Mouse (Mus musculus) bone marrow macrophage, adult 2 months (primary cell): ENCODE measurements around the gene Olfr1417. TPM values are rescaled to one million over a fixed set of nuclear protein-coding genes. Genes with fewer than 3 reads are reported as not detected.

ENCODE experiments used
- H3K27ac ChIP-seq: 2 replicates; pipeline ENCODE4 v1.5.1; 2012; ENCODE audit warnings: low read depth, low read length; ENCODE audit not compliant: insufficient read depth
- H3K4me1 ChIP-seq: 2 replicates; pipeline ENCODE4 v1.6.1; 2012; ENCODE audit warnings: low read length; ENCODE audit not compliant: control insufficient read depth, insufficient read depth
- H3K4me3 ChIP-seq: 2 replicates; pipeline ENCODE4 v1.5.1; 2012; ENCODE audit warnings: mild to moderate bottlenecking, low read length, moderate library complexity; ENCODE audit not compliant: insufficient read depth
- CTCF ChIP-seq: IDR thresholded peaks from 2 replicates; pipeline ENCODE4 v1.5.1; 2012; ENCODE audit warnings: low read depth, mild to moderate bottlenecking, low read length, moderate library complexity
- POLR2A ChIP-seq: IDR thresholded peaks from 2 replicates; pipeline ENCODE4 v1.6.1; 2012; ENCODE audit warnings: mild to moderate bottlenecking, low read depth, low read length, borderline replicate concordance
- polyA plus RNA-seq: library from polyadenylated mRNA; stranded (reverse); fragments of >200 nt; gene quantifications from 2 replicates; pipeline ENCODE4 v1.2.4, GENCODE M21; 2012; ENCODE audit not compliant: missing spikeins, insufficient read depth, insufficient read length

Gene Olfr1417
- polyA plus RNA-seq, 1 experiment: not detected

- H3K4me3 ChIP-seq: no peak overlapping the region
- H3K4me1 ChIP-seq: peaks cover 22% of the 10 kb centered on the region
- TF ChIP-seq CTCF: no peak
- TF ChIP-seq POLR2A: no peak
- no peak overlapping the region for H3K27ac ChIP-seq
These were observed 50.1 kb downstream of the Olfr1417 start for GRCm38 (mm10) chr19:11788876-11789275.

- H3K4me3 ChIP-seq: no peak overlapping the region
- H3K27ac ChIP-seq: 0 out of 2 replicates have a peak overlapping the region, but pooled peaks have one; percentile 0
- peaks cover 22% of the 10 kb centered on the region for H3K4me1 ChIP-seq
- no peak for TF ChIP-seq CTCF
These were observed 51.2 kb downstream of the Olfr1417 start for GRCm38 (mm10) chr19:11787826-11788225.

- no peak for TF ChIP-seq CTCF
- no peak for TF ChIP-seq POLR2A
- Histone ChIP-seq H3K4me3 (no peak overlapping the region), H3K4me1 (peaks cover 13% of the 10 kb centered on the region), H3K27ac (no peak overlapping the region)
These were observed 53.4 kb downstream of the Olfr1417 start for GRCm38 (mm10) chr19:11785409-11786154.

- H3K4me1 ChIP-seq: peaks cover 3% of the 10 kb centered on the region
- H3K27ac ChIP-seq: no peak overlapping the region
- no peak overlapping the region for H3K4me3 ChIP-seq
- TF ChIP-seq CTCF (0 out of 2 replicates have a peak, but pooled peaks have one; percentile 16), POLR2A (no peak)
These were observed 61.7 kb downstream of the Olfr1417 start for GRCm38 (mm10) chr19:11777191-11777865.

Other genes with a start within 250 kb of the Olfr1417 start
- gene Ms4a6d, start 234.4 kb downstream of the Olfr1417 start, polyA plus RNA-seq: 323 and 344 TPM in 2 replicates
- not detected in 2 replicates for gene Ms4a2, start 215.5 kb downstream of the Olfr1417 start, polyA plus RNA-seq
- gene Ms4a3, start 198.4 kb downstream of the Olfr1417 start, polyA plus RNA-seq: not detected in 2 replicates
- not detected in 2 replicates for gene Oosp2, start 178.7 kb downstream of the Olfr1417 start, polyA plus RNA-seq
- not detected in 2 replicates for gene Oosp1, start 148.1 kb downstream of the Olfr1417 start, polyA plus RNA-seq
- gene Oosp3, start 142.2 kb downstream of the Olfr1417 start, polyA plus RNA-seq: not detected in 2 replicates
- gene Gif, start 91.7 kb downstream of the Olfr1417 start, polyA plus RNA-seq: not detected in 2 replicates
- 19.2 and 20.8 TPM in 2 replicates for gene Mrpl16, start 68.8 kb downstream of the Olfr1417 start, polyA plus RNA-seq
- 23.1 and 28.0 TPM in 2 replicates for gene Stx3, start 19.8 kb downstream of the Olfr1417 start, polyA plus RNA-seq
- not detected in 2 replicates for gene Olfr1418, start 21.8 kb upstream of the Olfr1417 start, polyA plus RNA-seq
- not detected in 2 replicates for gene Olfr1419, start 35.9 kb upstream of the Olfr1417 start, polyA plus RNA-seq
- gene Olfr1420, start 47.3 kb upstream of the Olfr1417 start, polyA plus RNA-seq: not detected in 2 replicates
- gene Patl1, start 73.2 kb upstream of the Olfr1417 start, polyA plus RNA-seq: 26.7 and 31.3 TPM in 2 replicates
- 32.9 and 34.7 TPM in 2 replicates for gene Osbp, start 126.7 kb upstream of the Olfr1417 start, polyA plus RNA-seq
- gene Olfr1423, start 202.1 kb upstream of the Olfr1417 start, polyA plus RNA-seq: not detected in 2 replicates
- not detected in 2 replicates for gene Olfr1424, start 223.5 kb upstream of the Olfr1417 start, polyA plus RNA-seq
- gene Olfr1425, start 238.5 kb upstream of the Olfr1417 start, polyA plus RNA-seq: not detected in 2 replicates